Mouse (Mus musculus) liver, postnatal 0 days (tissue): ENCODE data around the gene Rcan2. TPM values are rescaled to one million over a fixed set of nuclear protein-coding genes. Genes with fewer than 3 reads are reported as not detected.

ENCODE experiments used
- ATAC-seq: fragments of 200-750 bp; cut with Nextera tagmentation; 2 replicates; pipeline ENCODE4 v1.8.0; 2017; ENCODE audit warnings: mild to moderate bottlenecking, moderate library complexity
- DNase-seq: peaks from one replicate; pipeline ENCODE4 v3.0.0-alpha.2; 2016
- H3K27ac ChIP-seq: fragments of 300-500 bp; sonication (generic); 2 replicates; pipeline ENCODE4 v1.5.1; 2014; ENCODE audit warnings: antibody characterized with exemption, moderate library complexity, mild to moderate bottlenecking, low read depth
- H3K27me3 ChIP-seq: fragments of 300-500 bp; sonication (generic); 2 replicates; pipeline ENCODE4 v1.6.1; 2014; ENCODE audit warnings: low read length, control low read depth, mixed read lengths; ENCODE audit not compliant: insufficient read depth
- H3K36me3 ChIP-seq: fragments of 300-500 bp; sonication (generic); replicated peaks from 2 replicates; pipeline ENCODE4 v1.6.1; 2014; ENCODE audit warnings: mild to moderate bottlenecking, control low read depth, low read length, moderate library complexity, mixed read lengths; ENCODE audit not compliant: insufficient read depth
- H3K4me1 ChIP-seq: fragments of 300-500 bp; sonication (generic); 2 replicates; pipeline ENCODE4 v1.6.1; 2014; ENCODE audit warnings: antibody characterized with exemption, mild to moderate bottlenecking, control low read depth; ENCODE audit not compliant: insufficient read depth
- H3K4me2 ChIP-seq: fragments of 300-500 bp; sonication (generic); 2 replicates; pipeline ENCODE4 v1.6.1; 2014; ENCODE audit warnings: low read depth, mild to moderate bottlenecking, low read length, moderate library complexity, mixed read lengths
- H3K4me3 ChIP-seq: fragments of 300-500 bp; sonication (generic); 2 replicates; pipeline ENCODE4 v1.5.1; 2014; ENCODE audit warnings: low read depth, low read length
- H3K9ac ChIP-seq: fragments of 300-500 bp; sonication (generic); replicated peaks from 2 replicates; pipeline ENCODE4 v1.6.1; 2014; ENCODE audit warnings: mild to moderate bottlenecking, moderate library complexity
- H3K9me3 ChIP-seq: fragments of 300-500 bp; sonication (generic); 2 replicates; pipeline ENCODE4 v1.6.1; 2016; ENCODE audit warnings: mild to moderate bottlenecking, control low read depth, low read length, mixed read lengths
- CTCF ChIP-seq: sonication (generic); IDR thresholded peaks from 2 replicates; pipeline ENCODE4 v1.5.1; 2016; ENCODE audit warnings: antibody characterized with exemption, low read depth
- EP300 ChIP-seq: IDR thresholded peaks from 2 replicates; pipeline ENCODE4 v1.6.1; 2016; ENCODE audit warnings: antibody characterized with exemption, low read depth, mild to moderate bottlenecking
- WGBS: fragments of 180-500 bp; shearing (Covaris S2); extraction: QIAGEN DNeasy Blood & Tissue Kit; methylation state at CpG from one replicate; pipeline ENCODE4 v1.1.7; 2014; ENCODE audit not compliant: insufficient replicate concordance; 5-methylcytosine and 5-hydroxymethylcytosine counted together
- polyA plus RNA-seq: library from polyadenylated mRNA; unstranded; fragments of >200 nt; fragmentation: Nextera tagmentation; extraction: Ambion mirVana; gene quantifications from 2 replicates; pipeline ENCODE4 v1.2.1, GENCODE M21; 2015

The Rcan2 gene
- polyA plus RNA-seq, 1 experiment from 2014 or later, result 0.87 TPM

DNA sequence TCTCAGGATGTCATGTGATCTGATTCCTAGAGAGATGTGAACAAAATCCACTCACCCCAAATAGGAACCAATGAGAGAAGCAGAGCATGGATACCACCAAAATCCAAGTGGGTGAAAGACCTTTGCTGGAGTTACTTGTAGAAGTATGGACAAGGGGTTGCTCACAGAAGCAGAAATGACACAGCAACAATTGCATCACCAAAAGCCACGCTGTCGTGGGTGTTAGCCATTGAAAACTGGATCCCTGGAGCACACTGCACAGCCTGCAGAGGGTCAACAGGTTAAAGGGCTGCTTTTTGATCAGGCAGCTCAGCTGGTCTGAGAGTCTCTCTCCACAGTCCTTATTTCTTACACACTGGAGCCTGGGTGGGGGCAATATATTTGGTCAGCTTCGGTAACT lies 274.4 kb downstream of the Rcan2 start:
- H3K9ac ChIP-seq, result no peak overlapping the region
- WGBS, result 53% methylated on average over 3 of the region's 3 CpGs
- no peaks in the 10 kb centered on the region for H3K36me3 ChIP-seq
- DNase-seq, result no peak
- TF ChIP-seq CTCF, result no peak
- no peak for TF ChIP-seq EP300
- H3K9me3 ChIP-seq, result no peaks in the 10 kb centered on the region
- 0 out of 2 replicates have a peak overlapping the region, but pooled peaks have one; percentile 3 for H3K27ac ChIP-seq
- no peak overlapping the region for H3K4me3 ChIP-seq
- H3K27me3 ChIP-seq, result no peaks in the 10 kb centered on the region
- peaks cover 9% of the 10 kb centered on the region; the same call in 1 of the 2 replicates for H3K4me1 ChIP-seq
- 0 out of 2 replicates have a peak, but pooled peaks have one; percentile 13 for ATAC-seq
- peak overlapping the region; percentile 45; the same call in 1 of the 2 replicates for H3K4me2 ChIP-seq

DNA sequence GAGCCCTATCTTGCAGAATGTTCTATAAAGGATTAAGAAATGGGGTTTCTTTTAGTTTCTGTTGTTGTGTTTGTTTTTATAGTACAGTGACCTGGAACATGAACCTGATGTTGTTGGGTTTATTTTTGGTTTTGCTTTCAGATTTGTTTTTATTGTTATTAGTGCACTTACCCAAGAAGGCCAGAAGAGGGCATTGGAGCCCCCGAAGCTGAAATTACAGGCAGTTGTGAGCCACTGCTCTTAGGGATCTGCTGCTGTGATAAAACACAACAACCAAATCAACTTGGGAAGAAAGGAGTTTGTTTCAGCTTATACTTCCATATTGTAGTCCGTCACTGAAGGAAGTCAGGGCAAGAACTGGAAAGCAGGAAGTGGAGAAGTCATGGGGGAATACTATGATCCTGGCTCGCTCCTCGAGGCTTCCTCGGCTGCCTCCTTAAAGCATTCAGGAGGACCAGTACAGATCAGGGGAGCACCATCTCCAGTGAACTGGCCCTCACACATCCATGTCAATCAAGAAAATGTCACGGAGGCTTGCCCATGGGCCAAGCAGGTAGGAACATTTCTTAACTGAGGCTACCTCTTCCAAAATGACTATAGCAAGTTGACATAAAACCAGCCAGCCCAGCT lies 275.0 kb downstream of the Rcan2 start:
- TF ChIP-seq CTCF, result peak; percentile 69
- no peak for TF ChIP-seq EP300
- DNase-seq, result no peak
- Histone ChIP-seq H3K4me2 (peak overlapping the region; percentile 45), H3K27ac (0 out of 2 replicates have a peak overlapping the region, but pooled peaks have one; percentile 3), H3K9me3 (no peaks in the 10 kb centered on the region), H3K36me3 (no peaks in the 10 kb centered on the region), H3K4me3 (no peak overlapping the region), H3K4me1 (peaks cover 9% of the 10 kb centered on the region; the same call in 1 of the 2 replicates), H3K9ac (no peak overlapping the region), H3K27me3 (no peaks in the 10 kb centered on the region)
- 48% methylated on average over 6 of the region's 6 CpGs for WGBS
- ATAC-seq, result no peak

DNA sequence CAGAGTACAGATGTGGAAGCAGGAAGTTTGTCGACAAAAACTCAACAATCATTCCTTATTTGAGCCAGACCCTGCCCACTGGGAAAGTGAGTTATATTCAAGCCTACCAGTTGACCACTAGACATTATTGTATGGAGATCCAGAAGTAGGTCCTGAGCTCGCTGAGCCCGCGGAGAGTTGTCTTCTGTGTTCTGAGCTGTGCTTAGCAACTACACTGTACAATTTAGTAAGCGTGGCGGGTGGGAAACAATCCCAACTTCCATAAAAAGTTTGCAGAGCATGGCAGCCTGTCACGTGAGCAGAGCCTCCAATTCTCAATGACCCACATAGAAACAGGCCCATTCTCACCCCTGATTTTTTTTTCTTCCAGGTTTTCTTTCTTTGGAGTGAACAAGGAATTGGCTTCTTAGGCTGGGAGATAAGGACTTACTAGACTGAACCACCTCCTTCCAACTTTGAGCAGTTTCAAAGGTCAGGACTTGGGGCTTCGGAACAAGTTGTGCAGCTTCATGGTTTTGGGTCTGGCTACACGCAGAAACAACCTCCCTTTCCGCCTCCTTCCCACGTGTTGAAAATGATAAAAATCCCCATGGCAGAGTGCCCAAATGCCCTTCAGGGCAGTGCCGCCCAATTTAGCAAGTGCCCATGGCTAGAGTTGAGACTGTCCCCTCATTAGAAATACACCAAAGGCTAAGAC lies 276.1 kb downstream of the Rcan2 start:
- H3K27ac ChIP-seq, result no peak overlapping the region
- H3K9me3 ChIP-seq, result no peaks in the 10 kb centered on the region
- 72% methylated on average over 12 of the region's 12 CpGs for WGBS
- no peak overlapping the region for H3K4me3 ChIP-seq
- no peak for DNase-seq
- H3K9ac ChIP-seq, result no peak overlapping the region
- TF ChIP-seq CTCF (no peak), EP300 (no peak)
- peaks cover 9% of the 10 kb centered on the region; the same call in 1 of the 2 replicates for H3K4me1 ChIP-seq
- H3K36me3 ChIP-seq, result no peaks in the 10 kb centered on the region
- H3K27me3 ChIP-seq, result no peaks in the 10 kb centered on the region
- ATAC-seq, result no peak
- H3K4me2 ChIP-seq, result no peak overlapping the region

DNA sequence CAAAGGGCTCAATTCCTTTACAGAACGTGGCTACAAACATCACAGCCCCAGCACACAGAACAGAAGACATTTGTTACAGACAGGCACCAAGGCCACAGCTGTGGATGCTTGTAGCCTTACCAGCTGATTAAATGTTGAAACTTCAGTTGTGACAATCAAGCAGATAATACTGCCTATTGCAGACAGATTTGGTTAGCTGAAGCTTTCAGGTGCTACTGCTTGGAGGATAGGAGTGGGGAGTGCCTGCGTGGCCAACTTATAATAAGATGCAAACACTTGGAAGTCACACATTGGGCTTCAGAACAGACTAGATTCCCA lies 276.7 kb downstream of the Rcan2 start:
- no peaks in the 10 kb centered on the region for H3K27me3 ChIP-seq
- H3K27ac ChIP-seq, result no peak overlapping the region
- no peak overlapping the region for H3K4me2 ChIP-seq
- no peaks in the 10 kb centered on the region for H3K9me3 ChIP-seq
- ATAC-seq (no peak), DNase-seq (no peak)
- no peaks in the 10 kb centered on the region for H3K36me3 ChIP-seq
- no peak overlapping the region for H3K4me3 ChIP-seq
- 46% methylated on average over 2 of the region's 2 CpGs for WGBS
- TF ChIP-seq CTCF (no peak), EP300 (no peak)
- no peak overlapping the region for H3K9ac ChIP-seq
- peaks cover 9% of the 10 kb centered on the region; the same call in 1 of the 2 replicates for H3K4me1 ChIP-seq

DNA sequence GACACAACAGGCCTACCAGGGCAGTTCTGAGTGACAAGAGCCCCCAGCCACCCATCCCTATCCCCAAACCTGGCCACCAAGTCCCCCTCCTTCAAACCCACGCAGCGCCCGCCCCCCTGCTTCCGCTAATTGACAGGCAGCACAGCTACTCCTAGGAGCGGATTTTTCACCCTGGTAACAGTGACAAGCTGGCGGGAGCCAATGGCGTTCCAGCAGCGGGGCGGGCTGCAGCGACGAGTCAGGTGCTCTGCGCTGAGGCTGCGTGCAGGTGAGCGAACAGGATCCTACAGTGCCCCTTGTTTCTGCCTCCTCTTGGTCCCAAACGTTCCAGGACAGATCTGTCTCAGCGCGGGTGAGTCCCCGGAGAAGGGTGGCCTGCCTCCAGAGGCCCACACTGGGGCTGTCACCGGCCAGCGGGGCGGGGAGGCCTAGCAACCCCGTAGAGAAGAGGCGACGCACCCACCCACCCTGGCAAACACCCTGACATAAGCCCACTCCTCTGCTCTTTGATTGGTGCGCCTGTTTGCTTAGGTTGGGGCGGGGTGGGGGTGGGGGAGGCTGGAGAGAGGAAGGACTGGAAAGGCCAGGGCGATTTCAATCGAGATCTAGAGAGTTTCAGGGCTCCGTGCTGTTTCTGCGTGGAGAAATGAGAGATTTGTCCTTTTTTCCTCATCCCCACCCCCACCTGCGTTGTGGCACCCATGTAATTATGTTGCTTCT lies 277.6 kb downstream of the Rcan2 start, which contains the start of gene Enpp5:
Gene Enpp5, plus strand, starts transcription at position 183 of the 720 bp plus-strand sequence.
- WGBS, result under 1% methylated on average over 31 of the region's 31 CpGs
- ATAC-seq, result peak; percentile 95
- H3K27ac ChIP-seq, result peak within 1 kb of the TSS; percentile 86

DNA sequence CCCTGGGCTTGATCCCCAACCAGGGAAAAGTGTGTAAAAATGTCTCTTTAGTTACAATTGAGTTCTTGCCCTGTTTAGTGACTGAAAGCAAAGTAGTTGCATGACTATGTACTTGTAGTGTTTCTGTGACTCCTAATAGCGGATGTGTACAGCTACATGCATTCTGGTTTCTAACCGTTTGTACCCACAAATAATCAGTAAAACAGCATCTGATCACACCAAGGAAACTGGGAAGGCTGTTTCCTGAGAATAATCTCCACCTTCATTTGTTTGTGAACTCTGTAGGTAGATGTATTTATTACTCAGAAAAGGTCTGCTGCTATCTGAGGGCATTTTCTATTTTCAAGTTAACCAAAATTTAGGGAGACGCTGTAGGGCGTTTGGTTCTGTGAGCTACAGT lies 282.0 kb downstream of the Rcan2 start:
- Histone ChIP-seq H3K9ac (no peak overlapping the region), H3K4me2 (no peak overlapping the region), H3K4me3 (no peak overlapping the region), H3K27ac (no peak overlapping the region), H3K4me1 (peaks cover 4% of the 10 kb centered on the region; the same call in 1 of the 2 replicates), H3K9me3 (no peaks in the 10 kb centered on the region), H3K36me3 (no peaks in the 10 kb centered on the region), H3K27me3 (no peaks in the 10 kb centered on the region)
- WGBS, result 67% methylated on average over 4 of the region's 4 CpGs
- DNase-seq (no peak), ATAC-seq (no peak)
- no peak for TF ChIP-seq CTCF
- TF ChIP-seq EP300, result no peak

More for the DNA sequence above, 277.6 kb downstream of the Rcan2 start, which contains the start of gene Enpp5:
- DNase-seq, result peak; percentile 82
- TF ChIP-seq CTCF, result no peak
- TF ChIP-seq EP300, result no peak
- peaks cover 6% of the 10 kb centered on the region; the same call in 1 of the 2 replicates for H3K4me1 ChIP-seq
- H3K36me3 ChIP-seq, result no peaks in the 10 kb centered on the region
- peak within 1 kb of the TSS; percentile 60 for H3K4me3 ChIP-seq
- H3K27me3 ChIP-seq, result no peaks in the 10 kb centered on the region
- no peaks in the 10 kb centered on the region for H3K9me3 ChIP-seq
- peak within 1 kb of the TSS; percentile 68 for H3K9ac ChIP-seq
- peak within 1 kb of the TSS; percentile 86 for H3K4me2 ChIP-seq
